ENCODE assay signal across 8 mouse cellular contexts in the genomic region with DNA sequence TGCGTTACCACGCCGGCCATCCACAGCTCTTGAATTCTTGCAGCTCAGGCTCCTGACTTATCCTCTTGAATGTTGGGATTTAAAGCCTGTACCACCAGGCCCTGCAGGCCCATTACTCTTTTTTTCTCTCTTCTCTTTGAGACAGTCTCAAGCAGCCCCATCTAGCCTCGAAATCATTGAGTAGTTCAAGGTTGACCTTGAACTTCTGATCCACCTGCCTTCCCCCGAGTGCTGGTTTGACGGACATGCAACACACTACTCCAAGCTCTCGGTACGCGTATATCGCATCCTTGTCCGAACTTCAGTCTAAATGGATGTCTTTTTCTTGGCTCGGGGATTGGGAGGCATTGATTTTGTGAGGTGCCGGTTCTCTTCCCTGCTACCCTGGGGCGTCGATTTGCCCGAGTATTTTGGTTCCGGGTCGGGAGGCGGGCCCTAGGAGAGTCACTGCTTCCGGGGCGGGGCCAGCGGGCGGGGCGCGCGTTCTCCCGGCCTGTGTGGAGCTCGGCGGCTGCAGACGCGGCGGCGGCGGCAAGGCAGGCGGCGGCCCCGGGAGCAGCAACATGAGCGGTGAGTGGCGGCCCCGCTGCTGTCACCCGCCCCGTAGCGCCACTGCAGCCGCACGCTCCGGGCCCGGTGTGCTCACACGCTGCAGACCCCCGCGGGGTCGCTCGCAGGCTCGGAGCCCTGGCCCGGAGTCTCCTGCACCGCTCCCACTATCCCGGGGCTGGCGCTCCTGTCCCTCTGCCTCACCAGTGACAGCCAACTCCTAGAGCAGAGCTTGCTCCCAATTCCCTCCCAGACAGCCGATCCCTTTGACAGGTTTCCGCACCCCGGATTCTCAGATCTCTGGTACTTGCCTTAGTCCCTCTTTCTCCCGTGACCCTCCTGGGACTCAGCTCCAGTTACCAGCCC. TPM values are rescaled to one million over a fixed set of nuclear protein-coding genes. Genes with fewer than 3 reads are reported as not detected.
DNase-seq lines count a peak whose midpoint lies in the region; ATAC-seq and TF ChIP-seq lines count a peak whose summit lies in the region.

A gene (plus strand): TSS at position 500 of the 915 bp plus-strand sequence.

- peaks cover 3% of the 10 kb centered on the region; the same call in 1 of the 2 replicates for H3K27me3 ChIP-seq in G1E (ENCODE audit: insufficient read depth, low read length)
- no peaks in the 10 kb centered on the region for H3K27me3 ChIP-seq in forebrain, postnatal 0 days (ENCODE audit: insufficient read depth, low read length)
- no peaks in the 10 kb centered on the region for H3K27me3 ChIP-seq in lung, embryonic 15.5 days

- DNase-seq in G1E (ENCODE audit: low spot score) = peak; percentile 89
- DNase-seq in cerebellum, adult 18-20 months = peak; percentile 96 to 99
- peak; percentile 96 for DNase-seq in forebrain, postnatal 0 days
- peak; percentile 99 for DNase-seq in heart, postnatal 4 days
- DNase-seq in layer of hippocampus, adult 8-10 months (ENCODE audit: low spot score in 2 of 2) = peak; percentile 94 to 96
- peak; percentile 91 for DNase-seq in ovary, adult 18-20 months (ENCODE audit: low spot score)
- DNase-seq in thymus, postnatal 0 days (ENCODE audit: low spot score) = peak; percentile 94

- H3K4me2 ChIP-seq in forebrain, postnatal 0 days (ENCODE audit: low read depth) = peak within 1 kb of the TSS; percentile 78
- peak within 1 kb of the TSS; percentile 82 for H3K4me2 ChIP-seq in lung, embryonic 15.5 days

- peaks cover 17% of the 10 kb centered on the region for H3K4me1 ChIP-seq in G1E (ENCODE audit: insufficient read depth, low read depth, low read length)
- H3K4me1 ChIP-seq in forebrain, postnatal 0 days (ENCODE audit: insufficient read depth) = no peaks in the 10 kb centered on the region; the same call in 1 of the 2 replicates
- H3K4me1 ChIP-seq in lung, embryonic 15.5 days = peaks cover 12% of the 10 kb centered on the region; the same call in 1 of the 2 replicates

- H3K9ac ChIP-seq in forebrain, postnatal 0 days = peak within 1 kb of the TSS; percentile 69
- peak within 1 kb of the TSS; percentile 83 for H3K9ac ChIP-seq in lung, embryonic 15.5 days

- peak within 1 kb of the TSS; percentile 92 for H3K27ac ChIP-seq in forebrain, postnatal 0 days (ENCODE audit: low read depth, low read length)
- H3K27ac ChIP-seq in lung, embryonic 15.5 days = peak within 1 kb of the TSS; percentile 81

- peak; percentile 63 for ATAC-seq in G1E (ENCODE audit: extremely low read depth, insufficient number of reproducible peaks, low FRiP score, poor library complexity, severe bottlenecking)
- ATAC-seq in forebrain, postnatal 0 days = peak; percentile 99
- ATAC-seq in lung, embryonic 15.5 days (ENCODE audit: borderline replicate concordance, extremely low read depth, low FRiP score, low TSS enrichment) = peak; percentile 98

- no peak for TF ChIP-seq CTCF in G1E (IDR thresholded peaks at IDR 0.05; ENCODE audit: low read depth, low read length)
- no peak; the same call in 1 of the 2 replicates for TF ChIP-seq CTCF in forebrain, postnatal 0 days (IDR thresholded peaks at IDR 0.05; ENCODE audit: low read depth)

- H3K36me3 ChIP-seq in G1E (replicated peaks) = peaks cover 7% of the 10 kb centered on the region
- no peaks in the 10 kb centered on the region for H3K36me3 ChIP-seq in forebrain, postnatal 0 days (ENCODE audit: insufficient read depth)
- no peaks in the 10 kb centered on the region for H3K36me3 ChIP-seq in lung, embryonic 15.5 days

- peak within 1 kb of the TSS; percentile 88 for H3K4me3 ChIP-seq in G1E (ENCODE audit: low read depth, low read length)
- H3K4me3 ChIP-seq in forebrain, postnatal 0 days (ENCODE audit: low read depth, low read length) = peak within 1 kb of the TSS; percentile 81
- peak within 1 kb of the TSS; percentile 93 for H3K4me3 ChIP-seq in lung, embryonic 15.5 days

- whole genome bisulfite sequencing in forebrain, postnatal 0 days = 4% methylated on average over 54 of the region's 61 CpGs
- 4% methylated on average over 61 of the region's 61 CpGs for WGBS in lung, embryonic 15.5 days

- H3K9me3 ChIP-seq in G1E (replicated peaks) = no peaks in the 10 kb centered on the region
- no peaks in the 10 kb centered on the region for H3K9me3 ChIP-seq in forebrain, postnatal 0 days (ENCODE audit: low read length)
- H3K9me3 ChIP-seq in lung, embryonic 15.5 days = no peaks in the 10 kb centered on the region

RNA-seq across cellular contexts. Expression of the gene that starts here (rescaled TPM):
- total RNA-seq in G1E (2014; fragmentation: Nextera tagmentation) (7.8 and 9.1 TPM in 2 replicates), G1E (2017) (14.0 and 18.0 TPM in 2 replicates)
- polyA plus RNA-seq in G1E (2012) = 3.9 and 4.4 TPM in 2 replicates
- total RNA-seq in forebrain, postnatal 0 days (2014; rRNA removed) = 17.7 and 20.6 TPM in 2 replicates
- polyA plus RNA-seq in forebrain, postnatal 0 days (2015; fragmentation: Nextera tagmentation; extraction: Ambion mirVana) = 2.2 and 5.8 TPM in 2 replicates
- total RNA-seq in heart, postnatal 4 days (2021) = 10 to 100 TPM; 15.0 to 16.1 TPM
- 10 to 100 TPM; 23.8 to 32.9 (median 29.4) TPM for total RNA-seq in layer of hippocampus, adult 8-10 months (2022)
- 8.0 and 12.6 TPM in 2 replicates for polyA plus RNA-seq in lung, embryonic 15.5 days (2015; fragmentation: Nextera tagmentation; extraction: Ambion mirVana)
- 7.2 and 11.4 TPM in 2 replicates for polyA plus RNA-seq in thymus, postnatal 0 days (2015; fragmentation: Nextera tagmentation; extraction: Ambion mirVana)

Comparison
In these comparisons a context has a peak if more than half of its experiments do, and no peak if none do; other contexts are left out.
1. Peak in every context shown above with its lines: DNase-seq, ATAC-seq, H3K4me3 ChIP-seq and H3K27ac ChIP-seq.